Mouse (Mus musculus) cerebellum, adult 2 months (tissue): ENCODE measurements around the gene Atl3.

Source experiments
- CTCF ChIP-seq: fragments of 200-500 bp; IDR thresholded peaks from 2 replicates; pipeline ENCODE4 v1.5.1; 2011; ENCODE audit warnings: low read depth, mild to moderate bottlenecking, control low read depth, low read length, moderate library complexity, borderline replicate concordance; ENCODE audit not compliant: insufficient read depth
- POLR2A ChIP-seq: fragments of 200-500 bp; IDR thresholded peaks from 2 replicates; pipeline ENCODE4 v1.6.1; 2011; ENCODE audit warnings: low read length, control low read depth, borderline replicate concordance; ENCODE audit not compliant: insufficient read depth

DNA sequence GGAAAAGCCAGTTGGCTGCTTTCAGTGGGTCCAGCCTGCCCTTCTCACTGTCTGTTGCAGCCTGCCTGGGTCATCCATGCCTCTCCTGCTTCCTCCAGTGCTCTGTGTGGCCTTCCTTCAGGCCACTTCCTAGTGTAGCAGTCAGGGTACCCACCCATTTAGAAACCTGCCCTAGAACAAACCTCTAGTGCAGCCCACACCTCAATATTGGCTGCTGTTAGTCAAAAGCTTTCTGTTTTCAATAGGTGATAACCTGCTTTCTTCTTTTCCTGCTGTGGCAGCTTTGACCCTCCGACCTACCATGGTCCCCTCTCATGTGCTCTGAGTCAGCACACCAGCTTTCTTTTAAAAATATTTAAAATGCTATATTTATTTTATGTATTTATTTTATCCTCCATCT lies 70.6 kb downstream of the Atl3 start:
- TF ChIP-seq POLR2A = no peak
- no peak for TF ChIP-seq CTCF
